Mouse (Mus musculus): ENCODE results near the gene Ooep.

DNA sequence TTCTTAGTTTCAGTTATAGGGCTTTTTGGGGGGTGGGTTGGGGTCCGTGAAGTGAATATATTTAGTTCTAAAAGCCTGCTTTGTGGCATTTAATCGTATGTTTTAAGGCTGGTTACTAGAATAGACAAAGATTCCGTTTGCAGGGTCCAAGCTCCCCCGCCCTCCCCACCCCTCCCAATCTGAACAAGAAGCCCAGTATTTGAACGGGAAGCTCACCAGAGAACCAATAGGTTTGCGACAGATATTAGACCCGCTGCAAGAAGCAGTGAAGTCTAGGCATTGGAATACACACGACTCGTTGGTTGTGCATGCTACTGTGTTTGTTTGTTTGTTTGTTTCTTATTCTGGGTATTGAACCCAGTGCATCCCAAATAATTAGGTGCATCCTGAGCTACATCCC, 18.0 kb upstream of the Ooep start:
- TF ChIP-seq POLR2A (IDR thresholded peaks at IDR 0.05; ENCODE audit: control insufficient read depth, low read depth, low read length), result no peak
- no peak for TF ChIP-seq CTCF (IDR thresholded peaks at IDR 0.05; ENCODE audit: control insufficient read depth, insufficient read depth, insufficient replicate concordance, low read depth, low read length)
